Mouse (Mus musculus) small intestine, adult 2 months (tissue): Measurements from ENCODE around the gene Rsph3b. TPM values are rescaled to one million over a fixed set of nuclear protein-coding genes. Genes with fewer than 3 reads are reported as not detected.

Source experiments
- H3K27ac ChIP-seq: fragments of 200-500 bp; 2 replicates; pipeline ENCODE4 v1.5.1; 2012; ENCODE audit warnings: low read depth, low read length, control low read depth, inconsistent platforms; ENCODE audit not compliant: insufficient read depth
- H3K27me3 ChIP-seq: fragments of 200-500 bp; 2 replicates; pipeline ENCODE4 v1.6.1; 2012; ENCODE audit warnings: mild to moderate bottlenecking, moderate library complexity, low read length, inconsistent platforms; ENCODE audit not compliant: control insufficient read depth, insufficient read depth
- H3K36me3 ChIP-seq: fragments of 200-500 bp; 2 replicates; pipeline ENCODE4 v1.6.1; 2012; ENCODE audit warnings: mild to moderate bottlenecking, low read length, control low read depth, inconsistent platforms; ENCODE audit not compliant: control insufficient read depth, insufficient read depth
- H3K4me1 ChIP-seq: fragments of 200-500 bp; 2 replicates; pipeline ENCODE4 v1.6.1; 2012; ENCODE audit warnings: low read length, inconsistent platforms, mixed read lengths; ENCODE audit not compliant: control insufficient read depth, insufficient read depth, insufficient read length
- H3K4me3 ChIP-seq: fragments of 200-500 bp; 2 replicates; pipeline ENCODE4 v1.5.1; 2012; ENCODE audit warnings: low read depth, mild to moderate bottlenecking, control low read depth, inconsistent platforms, low read length, moderate library complexity
- CTCF ChIP-seq: fragments of 200-500 bp; IDR thresholded peaks from 2 replicates; pipeline ENCODE4 v1.5.1; 2012; ENCODE audit warnings: low read depth, mild to moderate bottlenecking, control low read depth, inconsistent platforms, low read length, moderate library complexity, mixed read lengths; ENCODE audit not compliant: insufficient replicate concordance, insufficient read length; ENCODE audit errors: extremely low read depth
- POLR2A ChIP-seq: fragments of 200-500 bp; IDR thresholded peaks from 2 replicates; pipeline ENCODE4 v1.6.1; 2012; ENCODE audit warnings: low read depth, mild to moderate bottlenecking, control low read depth, inconsistent platforms, low read length, moderate library complexity
- WGBS: fragments of 180-500 bp; shearing (Covaris S2); methylation state at CpG from one replicate; pipeline ENCODE4 v1.1.7; 2018; 5-methylcytosine and 5-hydroxymethylcytosine counted together
- polyA plus RNA-seq: library from polyadenylated mRNA; depleted of rRNA; stranded (reverse); fragments of >200 nt; gene quantifications from 2 replicates; pipeline ENCODE4 v1.2.3, GENCODE M21; 2012

The Rsph3b gene
- polyA plus RNA-seq, 1 experiment = 33.4 TPM

GRCm38 (mm10) chr17:6896756-6897155 is 51.7 kb downstream of the Rsph3b start:
- TF ChIP-seq CTCF (no peak), POLR2A (no peak)
- Histone ChIP-seq H3K4me1 (no peaks in the 10 kb centered on the region), H3K4me3 (no peak overlapping the region), H3K27me3 (no peaks in the 10 kb centered on the region), H3K36me3 (no peaks in the 10 kb centered on the region), H3K27ac (no peak overlapping the region)
- 86% methylated on average over 4 of the region's 4 CpGs for WGBS

DNA sequence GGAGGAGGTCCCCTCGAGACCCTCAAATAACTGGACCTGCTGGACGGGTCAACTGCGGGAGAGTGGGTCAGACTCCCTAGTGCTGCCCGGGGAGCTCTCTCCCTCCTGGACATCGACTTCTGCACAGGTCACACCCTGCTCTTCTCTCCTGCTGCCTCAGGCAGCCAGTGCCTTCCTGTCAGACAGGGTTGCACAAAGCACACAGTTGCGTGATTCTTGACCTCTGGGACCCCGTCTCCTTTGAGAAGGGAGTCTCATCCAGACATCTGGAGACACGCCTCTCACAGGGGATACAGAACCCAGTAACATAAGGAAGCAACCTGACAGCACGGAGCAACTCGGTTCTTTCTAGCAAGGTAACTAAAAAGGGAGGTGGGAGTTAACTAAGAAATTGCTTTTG is 55.1 kb downstream of the Rsph3b start:
- no peaks in the 10 kb centered on the region for H3K36me3 ChIP-seq
- H3K27ac ChIP-seq = no peak overlapping the region
- no peaks in the 10 kb centered on the region for H3K27me3 ChIP-seq
- TF ChIP-seq POLR2A (no peak), CTCF (no peak)
- no peak overlapping the region for H3K4me3 ChIP-seq
- no peaks in the 10 kb centered on the region for H3K4me1 ChIP-seq
- 84% methylated on average over 10 of the region's 10 CpGs for WGBS

DNA sequence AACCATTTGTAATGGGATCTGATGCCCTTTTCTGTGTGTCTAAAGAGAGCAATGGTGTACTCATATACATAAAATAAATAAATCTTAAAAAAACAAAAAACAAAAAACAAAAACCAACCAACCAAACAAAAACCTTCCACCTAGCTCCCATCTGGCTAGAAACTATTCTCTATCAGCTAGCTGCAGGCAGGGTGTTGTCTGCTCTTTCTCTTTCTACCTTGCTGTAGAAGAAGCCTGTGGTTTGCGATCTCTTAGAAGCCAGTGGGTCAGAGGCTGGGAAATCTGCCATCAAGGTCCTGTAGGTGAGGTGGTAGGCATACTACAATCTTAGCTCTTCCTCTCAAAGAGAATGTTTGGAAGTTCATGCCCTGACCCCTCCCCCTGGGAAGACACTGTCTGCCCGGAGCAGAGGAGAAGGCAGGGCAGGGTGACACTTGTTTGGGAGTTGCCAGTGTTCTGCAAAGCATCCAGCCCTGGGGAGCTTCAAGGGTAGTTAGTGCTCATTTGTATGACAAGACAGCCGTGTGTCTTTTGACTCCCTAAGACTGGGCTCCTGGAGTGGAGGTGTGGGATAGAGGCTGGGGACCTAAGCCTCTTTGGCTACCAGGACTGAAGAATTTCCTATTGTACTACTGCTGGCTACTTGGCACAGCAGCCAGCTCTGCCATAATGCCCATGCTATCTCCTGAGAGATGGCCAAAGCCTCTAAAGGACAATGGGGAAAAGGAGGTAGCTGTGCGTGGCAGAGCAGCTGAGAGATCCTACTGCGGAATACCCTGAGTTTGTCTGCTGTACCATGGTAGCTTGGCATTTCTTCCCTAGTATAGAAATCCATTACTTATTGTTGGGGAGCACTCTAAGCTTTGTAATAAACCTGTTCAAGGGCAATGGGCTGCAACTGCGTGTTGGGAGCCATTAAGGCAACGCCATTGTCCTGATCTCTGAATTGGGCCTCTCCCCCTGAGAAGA is 56.2 kb downstream of the Rsph3b start:
- no peak overlapping the region for H3K4me3 ChIP-seq
- WGBS = 89% methylated on average over 7 of the region's 7 CpGs
- TF ChIP-seq CTCF (no peak), POLR2A (no peak)

DNA sequence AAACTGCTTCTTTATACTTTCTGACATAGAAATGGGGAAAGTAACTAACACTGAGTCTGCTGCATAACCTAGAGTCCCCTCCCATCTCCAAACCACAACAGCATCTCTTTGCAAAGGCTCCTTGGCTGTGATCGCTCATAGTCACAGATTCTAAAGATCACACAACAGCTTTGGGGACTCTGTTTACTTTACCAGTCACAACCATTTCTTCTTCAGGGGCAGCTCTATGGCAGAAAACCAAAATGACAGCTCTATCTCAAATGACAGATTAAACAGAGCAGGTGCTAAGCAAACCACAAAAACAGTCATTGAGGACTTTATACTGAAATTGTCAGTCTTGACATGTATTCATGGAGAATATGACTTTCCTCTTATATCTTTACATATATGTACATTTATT is 62.0 kb downstream of the Rsph3b start:
- Histone ChIP-seq H3K36me3 (no peaks in the 10 kb centered on the region), H3K4me3 (no peak overlapping the region), H3K27ac (no peak overlapping the region), H3K4me1 (no peaks in the 10 kb centered on the region), H3K27me3 (no peaks in the 10 kb centered on the region)
- WGBS = 74% methylated on average over 1 of the region's 1 CpGs
- no peak for TF ChIP-seq POLR2A
- no peak for TF ChIP-seq CTCF

More for the DNA sequence above, 56.2 kb downstream of the Rsph3b start:
- Histone ChIP-seq H3K27ac (no peak overlapping the region), H3K4me1 (no peaks in the 10 kb centered on the region), H3K27me3 (no peaks in the 10 kb centered on the region), H3K36me3 (no peaks in the 10 kb centered on the region)

GRCm38 (mm10) chr17:6884531-6884930 is 64.0 kb downstream of the Rsph3b start:
- H3K4me1 ChIP-seq = no peaks in the 10 kb centered on the region
- no peaks in the 10 kb centered on the region for H3K27me3 ChIP-seq
- TF ChIP-seq CTCF (no peak), POLR2A (no peak)
- H3K27ac ChIP-seq = no peak overlapping the region
- no peaks in the 10 kb centered on the region for H3K36me3 ChIP-seq
- no peak overlapping the region for H3K4me3 ChIP-seq
- 86% methylated on average over 1 of the region's 1 CpGs for WGBS

GRCm38 (mm10) chr17:6881306-6881705 is 67.2 kb downstream of the Rsph3b start:
- WGBS = 56% methylated on average over 6 of the region's 6 CpGs

DNA sequence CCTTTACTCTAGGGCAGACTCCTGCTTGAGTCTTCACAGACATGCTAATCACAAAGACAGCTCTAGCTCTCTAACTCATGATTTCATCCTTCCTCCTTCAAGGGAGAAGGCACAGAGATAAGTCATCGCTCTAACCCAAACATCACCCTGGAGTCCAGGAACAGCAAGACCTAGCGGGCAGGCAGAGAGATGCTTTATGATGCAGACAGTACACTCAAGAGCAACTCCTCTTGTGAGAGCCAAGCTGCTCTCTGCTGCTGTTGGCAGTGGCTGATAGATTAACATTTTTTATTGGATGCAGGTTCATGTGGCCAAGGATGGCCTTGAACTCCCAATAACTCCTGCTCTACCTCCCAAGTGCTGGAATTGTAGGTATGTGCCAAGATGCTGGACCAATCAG is 77.1 kb downstream of the Rsph3b start:
- 91% methylated on average over 2 of the region's 2 CpGs for WGBS
- H3K4me3 ChIP-seq = no peak overlapping the region
- H3K27ac ChIP-seq = no peak overlapping the region
- H3K27me3 ChIP-seq = no peaks in the 10 kb centered on the region
- no peaks in the 10 kb centered on the region for H3K36me3 ChIP-seq
- TF ChIP-seq POLR2A (no peak), CTCF (no peak)
- peaks cover 9% of the 10 kb centered on the region for H3K4me1 ChIP-seq

More at GRCm38 (mm10) chr17:6881306-6881705, 67.2 kb downstream of the Rsph3b start:
- Histone ChIP-seq H3K27ac (no peak overlapping the region), H3K4me1 (no peaks in the 10 kb centered on the region), H3K4me3 (no peak overlapping the region), H3K36me3 (no peaks in the 10 kb centered on the region), H3K27me3 (no peaks in the 10 kb centered on the region)
- TF ChIP-seq POLR2A = no peak
- TF ChIP-seq CTCF = no peak
